Mouse (Mus musculus): ENCODE data around the gene Tom1l2. TPM values are rescaled to one million over a fixed set of nuclear protein-coding genes. Genes with fewer than 3 reads are reported as not detected.

Gene Tom1l2
- total RNA-seq, 2 experiments from 2014 or later, result 170 to 175 TPM

GRCm38 (mm10) chr11:60244503-60245143, 108.1 kb downstream of the Tom1l2 start:
- DNase-seq (ENCODE audit: extremely low spot score in 1 of 2, low spot score in 1 of 2), result no peak

- DNase-seq (ENCODE audit: extremely low spot score in 1 of 2, low spot score in 1 of 2), result no peak
These were observed 112.2 kb downstream of the Tom1l2 start for GRCm38 (mm10) chr11:60240509-60240908.

- DNase-seq (ENCODE audit: extremely low spot score in 1 of 2, low spot score in 1 of 2), result no peak
These were observed 117.4 kb downstream of the Tom1l2 start for GRCm38 (mm10) chr11:60235351-60235750.

GRCm38 (mm10) chr11:60233235-60233634, 119.5 kb downstream of the Tom1l2 start:
- no peak for DNase-seq (ENCODE audit: extremely low spot score in 1 of 2, low spot score in 1 of 2)

GRCm38 (mm10) chr11:60232441-60233058, 120.2 kb downstream of the Tom1l2 start:
- DNase-seq (ENCODE audit: extremely low spot score in 1 of 2, low spot score in 1 of 2), result no peak

GRCm38 (mm10) chr11:60231951-60232350, 120.8 kb downstream of the Tom1l2 start:
- DNase-seq (ENCODE audit: extremely low spot score in 1 of 2, low spot score in 1 of 2), result no peak

GRCm38 (mm10) chr11:60231326-60231725, 121.4 kb downstream of the Tom1l2 start:
- no peak for DNase-seq (ENCODE audit: extremely low spot score in 1 of 2, low spot score in 1 of 2)

- DNase-seq (ENCODE audit: extremely low spot score in 1 of 2, low spot score in 1 of 2), result no peak
These were observed 122.2 kb downstream of the Tom1l2 start for GRCm38 (mm10) chr11:60230512-60230911.

GRCm38 (mm10) chr11:60229821-60230220, 122.9 kb downstream of the Tom1l2 start:
- DNase-seq (ENCODE audit: extremely low spot score in 1 of 2, low spot score in 1 of 2), result no peak

- DNase-seq (ENCODE audit: extremely low spot score in 1 of 2, low spot score in 1 of 2), result no peak
These were observed 124.2 kb downstream of the Tom1l2 start for GRCm38 (mm10) chr11:60228525-60228924.

- no peak for DNase-seq (ENCODE audit: extremely low spot score in 1 of 2, low spot score in 1 of 2)
These were observed 126.8 kb downstream of the Tom1l2 start for GRCm38 (mm10) chr11:60225874-60226273.

GRCm38 (mm10) chr11:60224676-60225075, 128.0 kb downstream of the Tom1l2 start:
- DNase-seq (ENCODE audit: extremely low spot score in 1 of 2, low spot score in 1 of 2), result no peak

- peak; percentile 51 to 59 for DNase-seq (ENCODE audit: extremely low spot score in 1 of 2, low spot score in 1 of 2)
These were observed 130.1 kb downstream of the Tom1l2 start, which contains the start of gene Srebf1 for GRCm38 (mm10) chr11:60222469-60223236. Gene Srebf1 (minus strand): TSS chr11:60222581.

GRCm38 (mm10) chr11:60222085-60222468, 130.6 kb downstream of the Tom1l2 start:
- no peak for DNase-seq (ENCODE audit: extremely low spot score in 1 of 2, low spot score in 1 of 2)

- DNase-seq (ENCODE audit: extremely low spot score in 1 of 2, low spot score in 1 of 2), result no peak
These were observed 131.3 kb downstream of the Tom1l2 start for GRCm38 (mm10) chr11:60221425-60221824.

GRCm38 (mm10) chr11:60220291-60220804, 132.4 kb downstream of the Tom1l2 start:
- peak; percentile 77 to 90 for DNase-seq (ENCODE audit: extremely low spot score in 1 of 2, low spot score in 1 of 2)

- DNase-seq (ENCODE audit: extremely low spot score in 1 of 2, low spot score in 1 of 2), result no peak
These were observed 133.1 kb downstream of the Tom1l2 start for GRCm38 (mm10) chr11:60219609-60220008.

- no peak for DNase-seq (ENCODE audit: extremely low spot score in 1 of 2, low spot score in 1 of 2)
These were observed 135.2 kb downstream of the Tom1l2 start for GRCm38 (mm10) chr11:60217467-60217866.

- DNase-seq (ENCODE audit: extremely low spot score in 1 of 2, low spot score in 1 of 2), result no peak
These were observed 136.0 kb downstream of the Tom1l2 start for GRCm38 (mm10) chr11:60216671-60217070.

GRCm38 (mm10) chr11:60213266-60213665, 139.4 kb downstream of the Tom1l2 start:
- DNase-seq (ENCODE audit: extremely low spot score in 1 of 2, low spot score in 1 of 2), result no peak

- DNase-seq (ENCODE audit: extremely low spot score in 1 of 2, low spot score in 1 of 2), result no peak
These were observed 140.9 kb downstream of the Tom1l2 start for GRCm38 (mm10) chr11:60211761-60212160.

All from layer of hippocampus, postnatal 25 days (tissue).